Mouse (Mus musculus) bone marrow macrophage, adult 2 months (primary cell): ENCODE data around the gene Mettl7a1.

Experiments used
- CTCF ChIP-seq: IDR thresholded peaks from 2 replicates; pipeline ENCODE4 v1.5.1; 2012; ENCODE audit warnings: low read depth, mild to moderate bottlenecking, low read length, moderate library complexity
- POLR2A ChIP-seq: IDR thresholded peaks from 2 replicates; pipeline ENCODE4 v1.6.1; 2012; ENCODE audit warnings: mild to moderate bottlenecking, low read depth, low read length, borderline replicate concordance

DNA sequence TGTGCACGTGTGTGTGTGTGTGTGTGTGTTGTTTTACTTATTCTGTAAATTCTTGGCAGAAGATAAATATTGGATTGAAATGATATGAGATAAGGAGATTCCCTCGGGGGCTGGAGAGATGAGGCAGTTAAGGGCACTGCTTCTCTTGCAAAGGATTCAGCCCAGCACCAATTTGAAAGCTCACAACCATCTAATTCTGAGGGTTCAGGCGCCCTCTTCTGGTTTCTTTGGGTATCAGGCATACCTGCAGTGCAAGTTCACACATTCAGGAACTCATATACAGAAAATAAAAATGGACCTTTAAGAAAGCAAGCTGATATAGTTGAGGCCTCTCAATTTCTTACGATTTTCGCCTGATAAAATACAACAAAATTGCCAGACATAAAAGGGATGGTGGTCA is 71.1 kb downstream of the Mettl7a1 start:
- TF ChIP-seq CTCF (no peak), POLR2A (no peak)
